Mouse (Mus musculus): ENCODE data around the gene Nup50.
"Not testable (repeated sequence)": the region's sequence is repeated elsewhere in the genome, so short reads cannot be mapped to it uniquely, and the experiment has no call there.

The Nup50 gene

DNA sequence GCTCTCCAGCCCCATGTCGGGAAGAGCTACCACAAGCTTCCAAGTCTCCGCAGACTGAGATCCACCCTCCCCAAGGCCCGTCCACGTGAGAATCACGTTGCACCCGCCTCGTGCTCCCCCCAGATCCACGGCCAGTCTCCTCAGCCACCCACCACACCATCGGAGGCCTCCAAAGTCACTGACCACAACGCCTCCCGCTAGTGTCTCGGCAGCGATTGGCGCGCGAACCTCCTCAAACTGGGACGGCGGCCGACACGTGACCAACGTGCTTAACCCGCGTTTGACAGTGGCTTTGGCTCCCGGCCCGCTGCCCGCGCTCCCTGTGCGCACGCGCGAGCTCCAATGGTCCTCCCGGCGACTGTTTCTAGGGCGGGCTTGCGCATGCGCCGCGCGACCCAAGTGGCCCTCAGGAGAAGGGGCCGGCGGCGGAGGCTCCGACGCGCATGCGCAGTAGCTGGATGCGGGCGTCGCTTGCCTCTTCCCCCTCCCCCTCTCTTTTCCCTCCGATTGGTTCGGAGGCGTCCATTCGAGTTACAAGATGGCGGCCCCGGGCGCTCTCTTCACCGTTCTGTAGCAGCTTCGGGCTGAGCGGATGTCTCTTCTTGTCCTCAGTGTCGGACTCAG lies at the start of gene Nup50:
Nup50 (plus strand) TSS at position 528 of the 624 bp plus-strand sequence.
- peak; percentile 100 for DNase-seq

DNA sequence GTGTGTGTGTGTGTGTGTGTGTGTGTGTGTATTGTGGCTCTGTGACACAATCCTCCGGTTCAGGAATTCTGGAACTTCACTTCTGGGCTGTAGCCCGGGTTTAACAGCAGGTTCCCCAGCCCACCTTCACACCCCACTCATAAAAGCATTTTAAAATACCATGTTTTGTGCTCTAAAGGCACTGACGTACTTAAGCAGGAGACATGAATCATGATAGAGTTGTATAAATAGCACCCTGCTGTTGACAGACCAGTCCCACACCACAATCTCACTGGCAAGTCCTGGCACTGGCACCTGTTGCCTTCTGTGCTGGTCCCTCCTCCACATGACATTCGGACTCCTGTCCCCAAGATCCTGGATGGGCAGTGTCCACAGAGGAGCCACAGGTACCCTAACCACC lies 49.3 kb upstream of the Nup50 start:
- no peak for DNase-seq

DNA sequence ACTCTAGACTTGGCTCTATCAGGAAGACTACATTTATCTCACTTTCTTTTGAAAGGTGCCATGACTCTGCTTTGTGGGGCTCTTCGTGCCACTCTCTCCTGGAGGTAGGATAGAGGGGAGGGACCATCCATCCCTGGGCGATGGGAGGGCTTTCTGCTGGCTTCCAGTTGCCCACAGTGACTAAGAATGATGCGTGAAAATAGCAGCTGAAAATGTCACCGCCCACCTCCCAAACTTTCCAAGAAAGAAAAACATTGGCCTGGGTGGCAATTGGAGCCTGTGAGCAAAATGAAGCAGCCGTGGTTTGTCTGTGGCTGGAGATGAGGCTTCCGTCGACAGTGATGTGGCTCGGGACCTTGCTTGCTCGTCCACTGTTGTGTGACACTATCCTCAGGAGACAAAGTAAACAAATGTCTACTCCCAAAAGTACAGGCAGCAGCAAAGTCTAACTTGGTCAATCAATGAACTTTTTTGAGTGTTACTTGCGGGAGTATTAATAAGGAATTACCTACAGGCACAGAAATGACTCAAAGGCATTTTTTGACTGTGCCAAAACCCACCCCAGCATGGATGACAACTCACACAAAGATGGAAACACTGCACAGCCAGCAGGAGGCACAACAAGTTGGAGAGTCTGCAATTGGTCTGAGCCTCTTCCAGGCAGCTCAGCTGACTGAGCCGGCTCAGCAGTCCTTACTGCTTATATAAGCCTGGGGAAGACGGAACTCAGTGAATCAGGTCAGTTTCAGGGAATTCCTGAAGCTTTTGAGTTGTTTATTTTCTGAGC lies 46.0 kb upstream of the Nup50 start:
- no peak for DNase-seq

DNA sequence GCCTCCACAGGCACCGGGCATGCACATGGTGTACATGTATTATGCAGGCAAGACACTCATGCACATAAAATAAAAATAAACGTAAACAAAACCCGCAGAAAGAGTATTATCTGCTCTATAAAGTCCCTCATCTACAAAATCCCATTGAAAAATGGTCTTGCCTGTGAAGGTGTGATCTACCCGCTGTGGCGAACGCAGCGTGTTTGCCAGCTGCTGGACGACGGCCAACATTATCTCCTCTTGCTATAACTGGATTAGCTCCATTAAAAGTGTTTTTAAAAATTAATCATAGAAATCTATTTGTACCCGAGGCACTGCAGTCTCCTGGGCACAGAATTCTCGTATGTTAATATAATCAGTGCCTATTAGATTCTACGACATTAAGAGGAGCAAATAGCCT lies 35.1 kb upstream of the Nup50 start:
- DNase-seq: no peak

DNA sequence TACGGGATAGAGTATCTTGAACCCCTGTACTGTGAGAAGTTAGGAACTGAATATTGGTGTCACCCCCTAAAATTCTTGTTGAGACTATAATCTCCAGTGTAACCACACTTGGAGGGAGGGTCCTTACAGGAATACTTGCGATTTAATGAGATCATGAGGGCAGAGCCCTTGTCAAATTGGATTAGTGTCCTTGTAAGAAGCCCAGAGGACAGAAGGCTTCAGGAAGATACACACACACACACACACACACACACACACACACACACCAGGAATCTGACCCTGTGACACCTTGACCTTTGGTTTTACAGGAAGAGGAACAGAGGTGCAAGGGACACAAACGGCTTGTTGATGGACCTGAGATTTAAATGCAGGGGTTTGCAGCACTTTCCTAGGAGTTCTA lies 32.0 kb upstream of the Nup50 start:
- DNase-seq: no peak

DNA sequence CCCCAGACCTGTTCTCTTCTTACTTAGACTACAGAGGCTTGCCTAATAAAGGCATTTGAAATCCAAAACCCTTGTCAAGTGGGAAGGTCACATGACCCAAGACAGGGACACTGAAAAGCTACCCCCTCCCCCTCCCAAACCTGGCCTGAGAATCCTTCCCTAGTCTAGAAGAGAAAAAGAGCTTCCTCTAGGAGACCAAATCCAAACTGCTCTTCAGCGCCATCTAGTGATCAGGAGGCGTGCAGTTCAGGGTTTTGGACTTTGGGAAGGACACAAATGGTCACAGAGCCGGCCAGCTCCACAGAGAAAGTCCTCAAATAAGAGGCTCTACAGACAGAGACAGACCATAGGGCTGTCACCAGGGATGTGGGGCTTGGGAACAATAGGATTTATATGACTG lies 31.6 kb upstream of the Nup50 start:
- peak; percentile 77 for DNase-seq

DNA sequence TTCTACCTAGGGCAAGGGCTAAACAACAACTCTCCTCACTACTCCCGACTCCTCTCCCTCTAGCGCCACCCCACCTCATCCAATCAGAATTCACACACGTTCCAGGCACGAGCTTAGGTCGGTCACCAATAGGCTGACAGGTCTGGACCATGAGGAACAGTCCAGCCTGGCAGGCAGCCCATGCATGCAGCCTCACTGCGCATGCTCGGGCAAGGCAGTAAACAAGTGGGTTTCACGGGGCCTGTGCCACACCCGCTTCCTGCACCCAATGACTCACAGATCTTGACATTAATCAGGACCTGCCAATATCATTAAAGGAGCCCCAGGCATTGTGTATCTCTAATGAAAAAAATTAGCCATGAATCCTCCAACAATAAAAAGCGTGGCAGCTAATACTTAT lies 27.0 kb upstream of the Nup50 start:
- DNase-seq: not testable (repeated sequence)

DNA sequence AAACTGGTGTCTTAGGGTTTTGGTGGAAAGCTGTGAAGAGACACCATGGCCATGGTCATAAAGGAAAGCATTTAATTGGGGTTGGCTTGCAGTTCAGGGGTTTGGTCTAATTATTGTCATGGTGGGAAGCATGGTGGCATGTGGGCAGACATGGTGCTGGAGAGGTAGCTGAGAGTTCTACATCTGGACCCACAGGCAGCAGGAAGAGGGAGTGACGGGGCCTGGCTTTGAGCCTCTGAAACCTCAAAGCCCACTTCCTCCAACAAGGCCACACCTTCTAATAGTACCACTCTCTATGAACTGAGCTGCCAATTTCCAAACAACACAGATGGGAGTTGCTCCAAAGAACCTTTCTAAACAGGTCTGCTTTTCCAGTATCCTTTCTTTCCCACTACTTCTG lies 26.5 kb upstream of the Nup50 start:
- no peak for DNase-seq

DNA sequence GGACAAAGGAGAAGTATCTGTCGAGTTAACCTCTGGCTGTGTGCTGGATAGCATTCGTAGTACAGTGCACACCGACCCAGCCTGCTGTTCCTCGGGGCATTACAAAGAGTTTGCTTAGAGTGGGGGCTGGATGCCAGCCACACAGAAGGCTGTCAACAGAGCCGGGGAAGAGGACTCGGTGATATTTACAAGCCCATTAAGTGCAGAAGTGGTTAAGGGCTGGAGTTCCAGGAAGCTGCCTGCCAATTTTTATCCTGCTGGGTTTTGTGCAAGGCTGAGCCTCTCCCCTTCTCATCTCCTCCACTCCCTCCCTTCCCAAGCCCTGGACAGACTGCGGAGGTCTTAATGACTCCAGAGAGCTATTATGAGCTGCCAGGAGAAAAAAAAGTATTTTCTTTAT lies 25.1 kb upstream of the Nup50 start:
- peak; percentile 8 for DNase-seq

DNA sequence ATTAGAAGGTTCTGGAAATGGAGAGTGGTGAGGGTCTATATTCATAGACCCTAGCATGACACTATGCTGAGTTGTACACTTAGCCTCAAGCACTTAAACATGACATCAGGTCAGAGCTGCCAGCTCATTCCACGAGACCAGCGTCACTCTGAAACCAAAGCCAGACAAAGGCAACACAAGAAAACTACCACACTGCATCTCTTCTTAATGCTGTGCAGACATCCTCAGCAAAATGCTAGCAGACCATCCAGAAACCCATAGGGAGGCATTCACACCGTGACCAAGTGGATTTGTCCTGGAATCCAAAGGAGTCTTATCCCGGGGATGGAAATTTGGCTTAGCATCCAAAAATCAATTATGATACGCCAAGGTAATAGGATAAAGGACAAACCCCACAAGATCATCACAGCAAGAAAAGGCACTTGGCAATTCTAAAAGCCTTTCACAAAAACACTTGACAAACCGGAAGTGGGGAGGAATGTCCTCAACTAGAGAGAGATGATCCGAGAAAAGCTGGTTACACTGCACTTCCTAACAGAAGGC lies 19.3 kb upstream of the Nup50 start:
- DNase-seq: no peak

DNA sequence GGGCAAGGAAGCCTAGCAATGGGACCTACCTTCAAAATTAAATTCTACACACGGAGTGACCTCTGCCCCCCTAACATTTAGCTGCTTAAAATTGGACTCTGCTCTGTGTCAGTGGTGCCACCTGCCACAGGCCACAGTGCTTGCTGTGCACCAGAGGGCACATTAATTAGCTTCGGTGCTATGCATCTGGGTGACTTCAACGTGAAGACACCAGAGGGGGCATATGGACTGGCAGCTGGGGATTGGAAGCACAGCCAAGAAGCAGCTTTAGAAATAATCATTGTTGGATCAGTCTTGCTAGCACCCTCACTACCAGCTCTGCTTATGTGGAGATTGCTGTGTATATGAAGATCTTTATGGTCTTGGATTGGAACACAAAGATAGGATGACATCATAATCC lies 10.0 kb upstream of the Nup50 start:
- no peak for DNase-seq

DNA sequence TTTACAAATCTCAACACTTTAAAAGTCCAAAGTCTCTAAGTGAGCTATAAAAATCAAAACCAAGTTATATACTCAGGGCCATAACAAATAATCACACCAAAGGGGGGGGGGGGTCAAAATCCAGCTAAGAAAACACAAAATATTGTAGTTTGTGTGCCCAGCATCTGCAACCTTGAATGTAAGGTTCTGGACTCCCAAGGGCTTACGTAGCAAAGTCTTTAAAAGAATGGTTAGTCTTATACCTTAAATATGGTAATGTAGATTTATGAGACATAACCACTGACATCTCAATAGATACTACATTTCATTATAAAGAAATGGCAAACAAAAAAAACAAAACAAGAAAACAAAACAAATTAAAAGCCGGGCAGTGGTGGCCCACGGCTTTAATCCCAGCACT lies 3.3 kb upstream of the Nup50 start, which contains the start of gene Gm29666:
Gm29666 (minus strand) TSS at position 101 of the 400 bp plus-strand sequence.
- no peak for DNase-seq

DNA sequence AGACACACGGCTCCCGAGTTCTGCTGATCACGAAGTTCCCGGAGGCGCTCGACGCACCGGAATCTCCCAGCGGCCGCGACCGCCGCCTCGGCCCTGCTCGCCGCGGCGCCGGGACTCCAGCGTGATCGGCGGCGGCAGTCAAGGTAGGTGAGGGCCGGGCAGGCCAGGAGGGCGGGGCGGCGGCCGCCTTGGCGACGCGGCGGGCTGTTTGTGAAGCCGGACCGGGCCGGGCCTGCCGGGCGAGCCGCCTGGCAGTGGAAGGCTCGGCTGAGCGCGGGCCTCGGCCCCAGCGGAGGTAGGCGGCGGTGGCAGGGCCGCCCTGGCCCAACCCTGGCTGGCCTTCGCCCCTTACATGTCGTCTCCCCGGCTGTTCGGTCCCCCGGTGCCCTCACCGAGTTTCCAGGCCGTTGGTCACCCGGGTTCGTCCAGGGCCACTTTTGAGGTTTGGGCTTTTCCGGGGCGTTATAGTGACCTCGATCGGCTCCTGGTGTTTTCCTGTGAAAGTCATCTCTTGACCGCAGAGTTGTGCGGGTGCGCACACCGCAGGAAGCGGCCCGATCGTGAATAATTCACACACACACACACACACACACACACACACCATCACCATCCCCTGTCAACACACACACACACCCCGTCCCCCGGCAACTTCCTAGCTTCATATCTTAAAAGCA lies 434 bp downstream of the Nup50 start:
- no peak for DNase-seq

DNA sequence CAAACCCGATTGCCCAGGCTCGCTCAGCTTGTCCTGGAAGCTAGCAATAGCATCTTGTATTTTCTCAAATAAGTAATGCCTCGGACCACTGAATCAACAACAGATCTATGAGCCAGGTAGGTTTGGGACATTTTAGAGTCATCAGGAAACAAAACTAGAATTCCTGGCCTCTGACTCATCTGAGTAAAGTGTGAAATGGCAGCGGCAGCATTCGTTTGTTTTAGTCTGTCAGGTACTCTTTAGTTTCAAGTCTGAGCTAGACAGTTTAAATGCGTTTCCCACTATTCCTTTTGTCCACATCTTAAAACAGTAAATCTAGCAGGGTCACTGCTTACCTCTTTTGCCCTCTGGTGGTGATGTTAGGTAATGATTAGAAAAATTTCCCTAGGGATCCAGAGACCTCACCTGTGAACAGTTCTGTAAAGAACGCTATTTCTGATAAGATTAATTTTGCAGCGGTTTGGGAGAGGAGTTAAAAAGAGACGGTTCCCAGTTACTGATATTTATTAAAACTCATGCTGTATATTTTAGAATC lies 1.6 kb downstream of the Nup50 start:
- DNase-seq: peak; percentile 22

DNA sequence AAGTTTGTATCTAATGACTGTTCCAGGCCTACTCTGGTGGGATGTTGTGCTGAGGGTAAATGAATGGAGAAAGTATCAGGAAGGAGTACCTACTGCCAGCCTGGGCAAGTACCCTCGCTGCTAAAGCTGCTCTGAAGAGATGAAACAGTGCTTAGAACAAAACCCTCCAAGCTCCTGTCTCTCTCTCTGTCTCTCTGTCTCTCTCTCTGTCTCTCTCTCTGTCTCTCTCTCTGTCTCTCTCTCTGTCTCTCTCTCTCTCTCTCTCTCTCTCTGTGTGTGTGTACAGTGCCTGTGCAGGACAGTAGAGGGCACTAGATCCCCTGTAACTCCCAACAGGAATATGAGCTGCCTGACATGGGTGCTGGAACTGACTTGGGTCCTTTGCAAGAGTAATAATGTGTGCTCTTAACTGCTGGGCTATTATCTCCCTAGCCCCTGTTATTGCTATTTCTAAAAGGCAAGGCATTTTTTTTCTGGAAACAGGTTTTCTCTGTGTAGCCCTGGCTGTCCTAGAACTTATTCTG lies 2.3 kb downstream of the Nup50 start:
- no peak for DNase-seq

DNA sequence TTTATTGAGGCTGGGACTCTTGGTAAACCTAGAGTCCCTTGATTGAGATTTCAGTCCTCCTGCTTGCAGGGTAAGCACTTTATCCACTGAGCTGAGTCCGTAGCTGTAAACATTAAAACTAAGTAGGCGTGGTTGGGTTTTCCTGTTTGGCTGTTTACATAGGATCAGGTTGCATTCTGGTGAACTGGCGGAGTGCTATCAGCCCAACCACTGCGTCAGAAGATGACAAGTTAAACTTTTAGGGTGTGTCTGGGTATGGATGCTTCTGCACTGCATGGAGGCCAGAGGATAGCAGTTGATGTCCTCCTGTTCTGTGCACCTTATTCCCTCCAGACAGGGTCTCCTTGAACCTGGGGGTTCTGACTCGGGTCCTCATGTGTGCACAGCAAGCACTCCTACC lies 9.1 kb downstream of the Nup50 start:
- DNase-seq: no peak

DNA sequence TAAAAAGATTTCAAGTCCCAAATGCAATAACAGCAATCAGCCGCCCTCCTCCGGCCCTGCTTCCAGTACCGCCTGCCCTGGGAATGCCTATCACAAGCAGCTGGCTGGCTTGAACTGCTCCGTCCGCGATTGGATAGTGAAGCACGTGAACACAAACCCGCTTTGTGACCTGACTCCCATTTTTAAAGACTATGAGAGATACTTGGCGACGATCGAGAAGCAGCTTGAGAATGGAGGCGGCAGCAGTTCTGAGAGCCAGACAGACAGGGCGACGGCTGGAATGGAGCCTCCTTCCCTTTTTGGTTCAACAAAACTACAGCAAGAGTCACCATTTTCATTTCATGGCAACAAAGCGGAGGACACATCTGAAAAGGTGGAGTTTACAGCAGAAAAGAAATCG lies 11.7 kb downstream of the Nup50 start:
- no peak for DNase-seq

DNA sequence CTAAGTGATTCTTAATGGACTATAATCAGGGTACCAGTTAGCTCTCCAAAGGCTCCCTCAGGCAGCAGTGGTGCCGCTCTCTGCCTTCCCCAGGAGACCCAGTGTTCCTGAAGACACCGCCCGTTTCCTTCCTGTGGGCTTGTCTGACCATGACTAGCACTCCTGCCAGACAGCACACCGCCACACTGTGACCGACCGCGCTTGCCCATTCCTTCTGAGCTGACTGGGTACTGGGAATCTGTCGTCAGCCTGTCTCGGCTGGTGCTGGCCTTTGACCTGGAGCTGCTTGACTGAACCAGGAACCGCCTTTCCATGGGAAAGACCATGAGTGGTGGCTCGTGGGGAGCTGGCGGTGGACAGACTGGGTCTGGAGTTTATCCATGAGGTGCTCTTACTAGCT lies 16.9 kb downstream of the Nup50 start:
- peak; percentile 16 for DNase-seq

DNA sequence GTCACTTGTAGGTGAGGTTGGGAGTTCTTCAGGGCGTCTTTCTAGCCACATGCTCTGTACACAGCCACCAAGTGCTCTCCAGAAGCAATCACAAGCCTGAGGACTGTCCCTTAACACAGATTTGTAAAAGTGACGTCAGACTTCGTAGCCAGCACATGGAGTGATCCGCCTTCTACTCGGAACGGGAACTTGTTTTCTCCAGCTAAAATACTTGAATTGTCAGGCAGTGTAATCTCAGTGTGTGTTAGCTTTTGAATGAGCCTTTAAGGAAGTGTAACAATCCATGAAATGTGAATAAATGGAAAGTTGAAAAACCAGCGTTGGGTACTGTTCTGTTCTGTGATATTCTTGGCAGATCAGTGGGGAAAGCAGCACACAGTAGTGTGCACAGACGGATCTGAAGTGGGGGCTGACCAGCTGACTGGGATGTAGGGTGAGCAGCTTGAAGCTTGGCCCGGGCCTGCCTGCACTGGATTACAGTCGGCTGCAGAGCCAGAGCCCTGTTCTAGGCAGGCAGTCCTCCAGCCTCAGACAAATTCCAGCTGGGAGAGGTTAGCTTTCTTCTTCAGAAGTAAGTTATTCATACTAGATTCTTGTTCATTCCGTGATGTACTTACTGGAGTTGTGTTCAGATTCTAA lies 19.6 kb downstream of the Nup50 start:
- peak; percentile 23 for DNase-seq

DNA sequence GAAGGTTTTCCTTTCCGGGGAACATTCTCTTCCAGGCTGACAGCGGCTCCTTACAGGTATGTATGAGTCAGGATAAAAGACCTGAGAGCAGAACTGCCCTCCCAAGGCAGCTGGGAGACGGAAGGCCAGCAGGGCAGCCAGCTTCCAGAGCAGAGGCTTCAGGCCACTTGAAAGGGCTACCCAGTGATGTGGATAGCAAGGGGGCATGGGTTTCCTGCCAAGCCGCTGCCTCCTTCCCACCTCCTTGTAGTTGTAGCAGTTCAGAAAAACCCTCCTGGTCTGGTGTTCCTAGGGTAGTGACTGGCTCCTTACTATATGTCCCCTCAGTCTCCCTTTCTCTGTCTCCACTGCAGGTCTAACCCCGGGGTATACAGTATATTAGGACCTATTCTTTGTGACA lies 21.1 kb downstream of the Nup50 start:
- DNase-seq: no peak

DNA sequence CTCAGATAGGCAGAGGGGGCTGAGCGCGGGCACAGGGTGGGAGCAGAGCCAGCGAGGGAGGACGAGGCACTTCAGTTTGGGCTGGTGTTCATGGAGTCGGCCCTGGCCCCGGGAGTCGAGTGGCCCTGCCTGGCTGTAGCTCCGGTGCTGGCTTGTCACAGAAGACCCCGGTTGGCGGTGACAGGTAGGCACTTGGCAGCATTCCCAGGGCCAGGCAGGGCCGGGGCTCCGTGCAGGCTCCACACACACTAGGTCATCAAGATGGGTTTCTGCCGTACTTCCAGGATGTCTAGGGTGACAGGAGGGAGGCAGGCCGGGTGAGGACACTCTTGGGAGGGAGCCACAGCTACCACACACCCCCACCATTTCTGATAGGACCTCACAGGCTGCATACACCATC lies 25.8 kb downstream of the Nup50 start:
- no peak for DNase-seq

DNA sequence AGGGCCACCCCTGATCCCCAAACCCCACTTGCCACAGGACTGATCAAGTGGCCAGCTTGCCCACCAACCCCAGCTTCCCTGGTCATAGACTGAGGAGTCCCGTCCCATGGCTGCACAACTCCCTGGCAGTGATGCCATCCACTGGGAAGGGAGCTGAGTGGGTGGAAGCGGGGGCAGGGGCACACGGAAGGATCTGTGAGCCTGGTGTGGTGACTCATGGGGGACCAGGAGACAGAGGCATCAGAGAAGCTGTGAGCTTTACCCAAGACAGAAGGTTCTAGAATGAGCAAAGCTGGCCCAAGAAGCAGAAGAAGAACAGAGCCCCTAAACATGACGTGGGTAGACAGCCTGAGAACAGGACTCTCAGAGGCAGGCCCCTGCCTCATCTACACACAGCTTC lies 26.8 kb downstream of the Nup50 start:
- no peak for DNase-seq

DNA sequence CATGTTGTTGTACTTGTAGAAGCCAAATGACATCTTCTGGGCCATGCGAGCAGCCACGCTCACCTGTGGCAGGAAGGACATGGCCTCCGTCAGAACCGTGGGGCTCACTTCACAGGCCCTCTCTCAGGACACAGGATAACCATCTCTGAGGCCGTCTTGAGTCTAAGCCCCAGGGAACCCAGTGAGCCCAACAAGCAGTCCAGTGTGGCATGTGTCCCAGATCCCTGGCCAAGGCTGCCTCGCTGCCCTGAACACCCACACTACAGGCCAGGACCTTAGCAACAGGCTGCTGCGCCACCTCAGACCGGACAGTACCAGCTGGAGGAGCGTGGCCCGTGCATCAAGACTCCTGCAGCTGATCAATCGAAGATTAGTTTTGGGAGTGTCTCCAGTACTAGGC lies 30.0 kb downstream of the Nup50 start:
- no peak for DNase-seq

Measured in lung, postnatal 14 days (tissue).